Mouse (Mus musculus): ENCODE results near the gene Gsg1l. TPM values are rescaled to one million over a fixed set of nuclear protein-coding genes. Genes with fewer than 3 reads are reported as not detected.

Gene Gsg1l
- polyA plus RNA-seq, 1 experiment, result 0.58 TPM

DNA sequence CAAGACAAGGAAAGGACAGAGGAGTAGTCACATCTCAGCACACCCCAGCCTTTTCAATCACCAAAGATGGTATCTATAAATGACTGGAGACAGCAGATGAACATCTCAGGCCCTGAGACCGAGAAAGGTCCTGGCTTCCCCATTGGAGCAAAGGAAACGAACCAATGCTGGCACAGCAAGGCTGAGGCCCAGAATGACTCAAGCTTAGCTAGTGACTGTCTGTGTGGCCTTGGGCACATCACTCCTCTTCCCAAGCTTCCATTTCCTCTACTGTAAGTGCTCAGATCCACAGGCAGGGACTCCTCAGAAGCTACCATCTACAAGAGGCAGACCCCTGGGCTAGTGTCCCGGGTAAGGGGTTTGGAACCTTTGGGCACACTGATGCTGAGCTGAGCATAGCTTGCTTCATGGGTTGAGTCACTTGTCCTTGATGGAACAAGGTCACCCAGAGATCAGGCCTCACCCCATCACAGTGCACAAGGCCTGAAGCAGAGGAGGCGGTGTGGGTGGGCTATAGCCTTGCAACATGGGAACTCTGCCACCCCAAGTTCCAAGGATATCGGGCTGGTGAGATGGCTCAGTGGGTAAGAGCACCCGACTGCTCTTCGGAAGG is 17.1 kb upstream of the Gsg1l start:
- Histone ChIP-seq H3K4me1 (peaks cover 50% of the 10 kb centered on the region), H3K36me3 (replicated peaks; ENCODE audit: low read length) (peaks cover 79% of the 10 kb centered on the region), H3K4me3 (replicated peaks) (no peak overlapping the region), H3K9me3 (no peaks in the 10 kb centered on the region), H3K27me3 (replicated peaks) (no peaks in the 10 kb centered on the region)
- TF ChIP-seq GATA1 (IDR thresholded peaks at IDR 0.05; ENCODE audit: borderline replicate concordance, low read length) (no peak), FLI1 (IDR thresholded peaks at IDR 0.05; ENCODE audit: low read length) (no peak)

DNA sequence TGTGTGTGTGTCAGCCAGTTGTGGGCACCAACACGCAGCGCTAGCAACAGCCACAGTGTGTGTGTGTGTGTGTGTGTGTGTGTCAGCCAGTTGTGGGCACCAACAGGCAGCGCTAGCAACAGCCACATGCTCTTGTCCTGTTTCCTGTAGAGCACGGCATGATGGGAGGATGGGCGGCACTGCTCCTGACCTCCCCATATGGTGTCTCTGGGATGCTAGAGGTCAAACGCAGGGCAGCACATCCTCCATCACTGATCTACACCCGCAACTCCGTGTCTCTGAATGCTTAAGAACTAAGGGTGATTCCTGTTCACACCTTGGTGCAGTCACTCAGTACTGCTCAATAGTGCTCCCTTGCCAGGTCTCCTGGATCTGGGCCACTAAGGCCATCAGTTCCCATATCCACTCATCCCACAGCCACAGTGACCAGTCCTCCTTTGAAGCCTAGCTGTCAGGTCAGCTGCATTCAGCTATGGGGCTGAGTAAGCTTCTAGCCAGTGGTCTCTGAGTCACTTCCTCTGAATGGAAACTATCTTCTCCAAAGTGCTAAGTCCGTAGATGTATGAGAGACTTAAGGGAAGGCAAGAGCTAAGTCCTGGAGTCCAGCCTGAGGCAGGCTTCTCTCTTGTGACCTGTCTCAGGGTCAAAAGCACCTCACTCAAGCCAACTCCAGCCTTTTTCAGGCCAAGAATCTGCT is 15.2 kb upstream of the Gsg1l start:
- Histone ChIP-seq H3K36me3 (replicated peaks; ENCODE audit: low read length) (peaks cover 61% of the 10 kb centered on the region), H3K4me3 (replicated peaks) (peak overlapping the region; percentile 72), H3K4me1 (peaks cover 65% of the 10 kb centered on the region), H3K9me3 (no peaks in the 10 kb centered on the region), H3K27me3 (replicated peaks) (peaks cover 2% of the 10 kb centered on the region)
- TF ChIP-seq FLI1 (IDR thresholded peaks at IDR 0.05; ENCODE audit: low read length), result no peak
- no peak for TF ChIP-seq GATA1 (IDR thresholded peaks at IDR 0.05; ENCODE audit: borderline replicate concordance, low read length)

DNA sequence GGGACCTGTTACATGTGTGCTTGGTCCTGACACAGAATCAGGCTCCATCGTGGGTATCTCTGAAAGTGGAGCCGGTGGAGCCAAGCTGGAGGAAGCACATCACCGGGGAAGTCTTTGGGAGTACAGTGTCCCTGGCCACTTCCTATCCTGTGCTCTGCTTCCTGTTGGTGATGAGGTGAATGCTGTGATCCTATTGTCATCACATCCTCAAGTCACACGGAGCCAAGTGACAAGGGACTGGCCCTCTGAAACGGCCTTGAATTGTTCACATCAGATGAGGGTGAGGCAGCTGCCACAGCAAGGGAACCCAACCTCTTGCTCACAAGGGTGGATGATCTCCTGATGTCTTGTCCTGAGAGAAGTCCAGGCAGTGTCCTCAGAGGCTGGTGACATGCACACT is 14.4 kb upstream of the Gsg1l start:
- TF ChIP-seq GATA1 (IDR thresholded peaks at IDR 0.05; ENCODE audit: borderline replicate concordance, low read length) (no peak), FLI1 (IDR thresholded peaks at IDR 0.05; ENCODE audit: low read length) (no peak)
- Histone ChIP-seq H3K9me3 (no peaks in the 10 kb centered on the region), H3K4me1 (peaks cover 65% of the 10 kb centered on the region), H3K27me3 (replicated peaks) (peaks cover 2% of the 10 kb centered on the region), H3K4me3 (replicated peaks) (peak overlapping the region; percentile 44), H3K36me3 (replicated peaks; ENCODE audit: low read length) (peaks cover 53% of the 10 kb centered on the region)

DNA sequence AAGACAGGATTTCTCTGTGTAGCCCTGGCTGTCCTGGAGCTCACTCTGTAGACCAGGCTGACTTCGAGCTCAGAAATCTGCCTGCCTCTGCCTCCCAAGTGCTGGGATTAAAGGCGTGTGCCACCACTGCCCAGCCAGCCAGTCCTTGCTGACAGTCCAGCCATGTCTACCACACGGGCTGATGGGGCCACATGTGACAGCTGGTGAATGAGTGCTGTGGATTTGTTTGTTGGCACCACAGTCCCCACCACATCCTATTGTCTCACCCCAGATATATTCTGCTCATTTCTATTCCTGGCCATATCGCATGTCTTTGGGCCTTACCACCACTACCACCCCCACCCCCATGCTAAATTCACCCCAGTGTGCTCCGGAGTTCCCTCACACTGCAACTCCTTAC is 12.5 kb upstream of the Gsg1l start:
- Histone ChIP-seq H3K36me3 (replicated peaks; ENCODE audit: low read length) (peaks cover 34% of the 10 kb centered on the region), H3K9me3 (no peaks in the 10 kb centered on the region), H3K4me3 (replicated peaks) (no peak overlapping the region), H3K4me1 (peaks cover 77% of the 10 kb centered on the region), H3K27me3 (replicated peaks) (peaks cover 9% of the 10 kb centered on the region)
- TF ChIP-seq FLI1 (IDR thresholded peaks at IDR 0.05; ENCODE audit: low read length), result no peak
- TF ChIP-seq GATA1 (IDR thresholded peaks at IDR 0.05; ENCODE audit: borderline replicate concordance, low read length), result no peak

DNA sequence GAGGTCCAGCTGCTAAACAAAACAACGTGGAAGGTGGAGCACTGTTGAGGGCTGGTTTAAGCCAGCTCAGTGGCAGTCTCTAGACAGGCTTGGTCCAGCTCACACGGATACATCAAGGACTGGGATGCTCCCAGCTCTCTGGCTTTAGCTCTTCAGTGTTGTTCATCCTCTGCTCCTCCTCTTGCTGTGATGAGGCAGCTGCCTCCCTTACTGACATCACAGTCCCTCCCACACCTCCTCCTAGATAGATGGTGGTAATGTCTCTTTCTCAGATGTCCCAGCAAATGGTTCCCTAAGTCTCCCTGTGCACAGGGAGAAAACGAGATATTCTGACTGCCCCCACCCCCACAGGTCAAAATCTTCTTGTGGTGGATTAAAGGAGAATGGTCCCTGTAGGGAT is 11.0 kb upstream of the Gsg1l start:
- no peak overlapping the region for H3K4me3 ChIP-seq (replicated peaks)
- no peak for TF ChIP-seq FLI1 (IDR thresholded peaks at IDR 0.05; ENCODE audit: low read length)
- no peak for TF ChIP-seq GATA1 (IDR thresholded peaks at IDR 0.05; ENCODE audit: borderline replicate concordance, low read length)

DNA sequence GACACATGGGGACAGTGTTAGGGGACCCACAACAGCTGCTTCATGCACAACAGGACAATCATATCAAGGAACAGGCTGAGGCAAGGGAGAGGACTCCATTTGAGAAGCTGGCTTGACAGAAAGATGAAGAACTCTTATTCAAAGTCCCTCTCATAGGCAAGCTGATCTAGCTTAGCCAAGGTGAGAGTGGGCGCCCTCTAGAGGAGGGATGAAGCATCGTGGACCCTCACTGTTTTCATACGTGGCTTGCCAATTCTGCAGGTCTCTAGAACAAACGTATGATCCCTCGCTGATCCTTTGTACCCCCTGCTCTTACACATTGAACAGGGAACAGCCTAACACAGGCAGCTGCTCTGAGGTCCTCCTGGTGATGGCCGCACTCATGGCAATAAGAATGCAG is 7.6 kb upstream of the Gsg1l start:
- H3K9me3 ChIP-seq, result no peaks in the 10 kb centered on the region
- H3K4me1 ChIP-seq, result peaks cover 56% of the 10 kb centered on the region
- TF ChIP-seq FLI1 (IDR thresholded peaks at IDR 0.05; ENCODE audit: low read length), result no peak
- TF ChIP-seq GATA1 (IDR thresholded peaks at IDR 0.05; ENCODE audit: borderline replicate concordance, low read length), result no peak
- H3K36me3 ChIP-seq (replicated peaks; ENCODE audit: low read length), result no peaks in the 10 kb centered on the region
- H3K27me3 ChIP-seq (replicated peaks), result peaks cover 36% of the 10 kb centered on the region
- peak overlapping the region; percentile 38 for H3K4me3 ChIP-seq (replicated peaks)

More for the DNA sequence above, 11.0 kb upstream of the Gsg1l start:
- Histone ChIP-seq H3K9me3 (no peaks in the 10 kb centered on the region), H3K27me3 (replicated peaks) (peaks cover 9% of the 10 kb centered on the region), H3K4me1 (peaks cover 65% of the 10 kb centered on the region), H3K36me3 (replicated peaks; ENCODE audit: low read length) (peaks cover 21% of the 10 kb centered on the region)

DNA sequence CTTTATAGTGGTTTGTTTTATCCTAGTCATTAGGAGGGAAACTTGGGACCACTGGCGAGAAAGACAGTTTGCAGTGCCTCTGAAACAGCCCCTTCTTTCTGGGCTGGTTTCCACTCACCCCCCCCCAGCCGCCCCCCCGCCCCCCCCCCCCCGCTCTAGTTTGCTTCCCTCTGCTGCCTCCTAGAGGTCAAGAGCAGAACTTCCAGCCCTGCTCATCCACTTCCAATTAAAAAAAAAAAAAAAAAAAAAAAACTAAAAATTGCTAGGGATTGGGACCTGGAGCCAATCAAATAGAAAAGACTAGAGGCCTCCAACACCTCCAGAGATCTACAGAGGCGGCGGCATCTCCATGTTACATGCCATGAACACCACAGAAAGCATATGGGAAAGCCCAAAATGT is 5.9 kb upstream of the Gsg1l start:
- H3K9me3 ChIP-seq, result no peaks in the 10 kb centered on the region
- peaks cover 52% of the 10 kb centered on the region for H3K27me3 ChIP-seq (replicated peaks)
- no peak for TF ChIP-seq GATA1 (IDR thresholded peaks at IDR 0.05; ENCODE audit: borderline replicate concordance, low read length)
- no peak for TF ChIP-seq FLI1 (IDR thresholded peaks at IDR 0.05; ENCODE audit: low read length)
- H3K4me1 ChIP-seq, result peaks cover 55% of the 10 kb centered on the region
- H3K36me3 ChIP-seq (replicated peaks; ENCODE audit: low read length), result no peaks in the 10 kb centered on the region
- H3K4me3 ChIP-seq (replicated peaks), result no peak overlapping the region

DNA sequence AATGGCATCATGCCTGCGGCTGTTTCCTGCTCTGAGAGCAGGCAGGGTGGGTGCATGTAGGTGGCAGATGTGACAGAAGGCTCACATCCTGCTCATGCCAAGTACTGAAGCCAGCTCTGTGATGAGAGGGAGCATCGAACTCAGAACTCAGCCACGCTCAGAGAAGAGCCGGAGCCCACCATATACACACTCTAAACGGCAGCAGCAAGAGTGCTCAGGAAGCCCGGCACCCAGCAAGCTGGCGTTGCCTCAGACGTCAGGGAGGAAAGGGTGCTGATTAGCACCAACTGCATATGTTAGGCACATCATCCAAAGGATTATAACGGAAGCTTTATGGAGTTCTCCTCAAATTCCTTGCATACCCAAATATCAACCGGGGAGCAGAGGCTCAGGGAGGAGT is 5.4 kb upstream of the Gsg1l start:
- no peak overlapping the region for H3K4me3 ChIP-seq (replicated peaks)
- H3K4me1 ChIP-seq, result peaks cover 52% of the 10 kb centered on the region
- no peaks in the 10 kb centered on the region for H3K36me3 ChIP-seq (replicated peaks; ENCODE audit: low read length)
- H3K27me3 ChIP-seq (replicated peaks), result peaks cover 56% of the 10 kb centered on the region
- no peaks in the 10 kb centered on the region for H3K9me3 ChIP-seq
- TF ChIP-seq GATA1 (IDR thresholded peaks at IDR 0.05; ENCODE audit: borderline replicate concordance, low read length), result no peak
- no peak for TF ChIP-seq FLI1 (IDR thresholded peaks at IDR 0.05; ENCODE audit: low read length)

DNA sequence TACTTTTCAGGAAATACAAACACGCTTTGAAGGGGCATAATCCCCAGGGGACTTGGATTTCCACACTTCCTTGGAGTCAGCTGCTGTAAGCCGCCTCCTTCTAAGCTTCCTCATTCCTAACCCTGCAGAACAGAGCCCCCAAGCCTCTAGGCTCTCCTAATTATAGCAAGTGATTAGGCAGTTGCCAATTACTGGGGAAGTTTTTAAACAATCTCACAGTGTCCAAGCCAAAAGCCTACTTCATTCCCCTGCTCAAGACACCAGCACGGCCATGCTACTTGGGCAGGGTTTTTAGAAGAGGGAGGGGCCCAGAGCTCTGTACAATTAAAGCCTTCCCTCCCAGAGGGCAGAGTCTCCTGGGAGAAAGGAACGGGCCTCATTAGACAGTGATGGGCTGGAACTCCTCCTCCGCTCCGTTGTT is 4.1 kb upstream of the Gsg1l start:
- H3K9me3 ChIP-seq, result no peaks in the 10 kb centered on the region
- H3K4me1 ChIP-seq, result peaks cover 63% of the 10 kb centered on the region
- TF ChIP-seq GATA1 (IDR thresholded peaks at IDR 0.05; ENCODE audit: borderline replicate concordance, low read length), result no peak
- H3K27me3 ChIP-seq (replicated peaks), result peaks cover 66% of the 10 kb centered on the region
- no peaks in the 10 kb centered on the region for H3K36me3 ChIP-seq (replicated peaks; ENCODE audit: low read length)
- no peak overlapping the region for H3K4me3 ChIP-seq (replicated peaks)

DNA sequence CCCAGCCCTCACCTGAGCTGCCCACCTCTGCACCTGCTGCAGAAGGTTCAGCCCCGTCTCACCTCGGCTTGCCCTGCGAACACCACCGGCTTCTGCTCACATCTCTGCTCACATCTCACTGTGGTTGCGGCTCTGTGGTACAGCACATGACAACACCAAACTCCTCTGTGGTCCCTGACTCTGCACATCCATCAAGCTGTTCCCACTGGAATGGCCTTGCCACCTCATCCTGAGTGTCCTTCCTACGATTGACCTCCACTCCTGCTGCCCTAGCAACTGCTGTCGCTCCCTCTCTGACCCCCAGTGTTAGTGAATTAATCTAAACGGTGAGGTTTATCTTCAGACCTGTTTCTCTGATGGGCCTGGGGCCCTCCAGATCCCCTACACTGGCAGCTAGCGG is 2.9 kb upstream of the Gsg1l start:
- no peaks in the 10 kb centered on the region for H3K9me3 ChIP-seq
- H3K36me3 ChIP-seq (replicated peaks; ENCODE audit: low read length), result no peaks in the 10 kb centered on the region
- TF ChIP-seq GATA1 (IDR thresholded peaks at IDR 0.05; ENCODE audit: borderline replicate concordance, low read length) (no peak), FLI1 (IDR thresholded peaks at IDR 0.05; ENCODE audit: low read length) (no peak)
- H3K27me3 ChIP-seq (replicated peaks), result peaks cover 75% of the 10 kb centered on the region
- H3K4me1 ChIP-seq, result peaks cover 55% of the 10 kb centered on the region
- H3K4me3 ChIP-seq (replicated peaks), result peak overlapping the region; percentile 24
